Mouse (Mus musculus) ES-CJ7 (cell line): Measurements from ENCODE around the gene Rbms2.

Experiments
- DNase-seq: peaks from one replicate; pipeline ENCODE4 v3.0.0; 2011; ENCODE audit warnings: low read depth, low spot score

The Rbms2 gene

GRCm38 (mm10) chr10:128140236-128140952 lies 39.7 kb downstream of the Rbms2 start:
- DNase-seq, result peak; percentile 89

- DNase-seq, result no peak
Observed at GRCm38 (mm10) chr10:128135374-128135773, 44.7 kb downstream of the Rbms2 start.

GRCm38 (mm10) chr10:128133650-128134332 lies 46.3 kb downstream of the Rbms2 start:
- DNase-seq, result no peak

- no peak for DNase-seq
Observed at GRCm38 (mm10) chr10:128131812-128132211, 48.3 kb downstream of the Rbms2 start.

- no peak for DNase-seq
Observed at GRCm38 (mm10) chr10:128131297-128131696, 48.8 kb downstream of the Rbms2 start.

GRCm38 (mm10) chr10:128128143-128128542 lies 52.0 kb downstream of the Rbms2 start:
- DNase-seq, result no peak

GRCm38 (mm10) chr10:128127497-128127896 lies 52.6 kb downstream of the Rbms2 start:
- no peak for DNase-seq

GRCm38 (mm10) chr10:128125951-128126350 lies 54.1 kb downstream of the Rbms2 start:
- DNase-seq, result no peak

- DNase-seq, result no peak
Observed at GRCm38 (mm10) chr10:128124831-128125230, 55.3 kb downstream of the Rbms2 start.

- no peak for DNase-seq
Observed at GRCm38 (mm10) chr10:128123833-128124232, 56.3 kb downstream of the Rbms2 start.

GRCm38 (mm10) chr10:128111227-128111626 lies 68.9 kb downstream of the Rbms2 start:
- no peak for DNase-seq

- DNase-seq, result no peak
Observed at GRCm38 (mm10) chr10:128110103-128110761, 69.9 kb downstream of the Rbms2 start.

GRCm38 (mm10) chr10:128097587-128097971 lies 82.5 kb downstream of the Rbms2 start:
- peak; percentile 46 for DNase-seq

GRCm38 (mm10) chr10:128096693-128097586 lies 83.2 kb downstream of the Rbms2 start:
- peak; percentile 83 for DNase-seq

- DNase-seq, result no peak
Observed at GRCm38 (mm10) chr10:128096313-128096692, 83.8 kb downstream of the Rbms2 start.

GRCm38 (mm10) chr10:128095003-128095636 lies 85.0 kb downstream of the Rbms2 start:
- peak; percentile 91 for DNase-seq

GRCm38 (mm10) chr10:128094340-128094968 lies 85.6 kb downstream of the Rbms2 start:
- DNase-seq, result peak; percentile 97

- no peak for DNase-seq
Observed at GRCm38 (mm10) chr10:128093496-128094294, 86.4 kb downstream of the Rbms2 start.
